Mouse (Mus musculus) activated CD4-positive, CD25-positive, alpha-beta regulatory T cell, adult 4 months (primary cell): ENCODE data around the gene Gm17428. TPM values are rescaled to one million over a fixed set of nuclear protein-coding genes. Genes with fewer than 3 reads are reported as not detected.
"Not testable (repeated sequence)": the region's sequence is repeated elsewhere in the genome, so short reads cannot be mapped to it uniquely, and the experiment has no call there.

Experiments used
- ATAC-seq: one replicate; pipeline ENCODE4 v1.8.0; 2017
- polyA plus RNA-seq, 2 experiments: library from polyadenylated mRNA; unstranded; fragments of 100-300 nt; shearing (Covaris generic); gene quantifications; one replicate each; pipeline ENCODE4 v1.2.1; 2017

Gm17428 gene
- not detected for polyA plus RNA-seq

DNA sequence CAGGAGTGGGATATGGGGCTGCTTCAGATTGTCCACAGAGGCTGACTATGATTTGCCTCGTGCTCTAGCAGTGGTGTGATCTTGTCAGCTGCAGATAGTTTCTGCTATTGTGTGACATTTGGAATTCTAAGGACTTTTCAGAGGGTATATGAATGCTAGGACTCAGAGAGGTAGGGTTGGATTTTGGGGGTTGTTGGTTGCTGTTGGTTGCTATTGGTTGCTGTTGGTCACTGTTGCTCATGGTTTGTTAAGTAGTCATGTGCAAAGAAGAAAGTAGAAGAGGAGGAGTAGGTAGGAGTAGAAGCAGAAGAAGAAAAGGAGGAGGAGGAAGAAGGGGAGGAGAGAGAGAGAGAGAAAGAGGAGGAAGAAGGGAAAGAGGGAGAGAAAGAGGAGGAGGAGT is at the start of gene Gm17428:
Gene Gm17428 (plus strand): TSS at position 301 of the 400 bp plus-strand sequence.
- ATAC-seq = no peak

DNA sequence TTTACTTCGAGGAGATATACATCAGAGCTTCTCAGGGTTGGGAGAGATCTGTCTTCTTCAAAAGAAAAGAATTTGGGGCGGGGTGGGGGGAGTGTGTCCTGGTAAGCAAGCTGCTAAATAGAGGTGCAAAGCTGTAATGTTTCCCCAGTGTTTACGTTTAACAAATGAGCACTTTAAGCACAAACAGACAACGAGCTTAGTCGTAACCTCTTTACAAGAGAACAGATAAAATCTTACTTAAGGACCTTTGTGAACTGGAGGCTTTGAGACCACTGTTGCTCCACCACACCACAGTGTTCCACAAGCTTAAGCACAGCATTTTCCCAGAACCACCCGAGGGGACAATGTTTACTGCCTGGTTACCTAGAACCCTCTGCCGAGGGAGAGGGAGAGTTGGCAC is 49.4 kb upstream of the Gm17428 start:
- no peak for ATAC-seq

DNA sequence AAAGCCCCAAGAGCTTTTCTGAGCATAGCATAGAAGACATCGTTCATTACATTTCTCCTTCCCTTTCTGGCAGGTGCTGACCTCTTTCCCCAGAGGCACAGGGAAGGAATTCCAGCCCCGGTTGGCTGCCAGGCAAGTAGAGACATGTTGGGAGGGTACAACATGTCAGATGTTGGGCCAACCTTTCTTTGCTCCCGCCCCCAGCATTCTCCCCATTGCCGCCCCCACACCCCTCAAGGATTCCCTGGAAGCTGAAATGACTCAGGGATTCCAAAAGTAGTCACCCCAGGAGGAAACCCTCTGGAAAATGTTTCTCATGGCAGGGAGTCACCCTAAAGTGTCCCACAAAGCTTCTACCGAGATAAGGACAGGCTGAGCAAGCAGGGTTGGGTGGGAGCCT is 46.9 kb upstream of the Gm17428 start:
- ATAC-seq = no peak

DNA sequence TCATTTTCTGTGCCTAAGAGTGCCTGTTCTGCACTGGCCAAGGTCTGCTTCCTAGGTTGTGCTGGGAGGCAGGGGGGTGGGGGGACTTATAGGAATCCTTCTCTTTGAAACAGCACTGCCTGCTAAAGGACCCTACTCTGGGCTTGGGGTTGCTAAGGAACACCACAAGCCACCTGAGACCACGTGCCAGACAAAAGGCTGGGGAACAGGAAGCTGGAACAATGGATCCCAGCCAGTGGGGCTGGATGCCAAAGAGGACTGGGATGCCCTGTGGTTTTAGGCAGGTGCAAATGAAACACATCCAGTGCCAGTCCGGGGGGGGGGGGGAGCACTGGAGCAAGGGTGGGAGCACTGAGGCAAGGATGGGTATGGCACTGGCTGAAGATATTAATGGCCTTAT is 46.3 kb upstream of the Gm17428 start:
- ATAC-seq = no peak

DNA sequence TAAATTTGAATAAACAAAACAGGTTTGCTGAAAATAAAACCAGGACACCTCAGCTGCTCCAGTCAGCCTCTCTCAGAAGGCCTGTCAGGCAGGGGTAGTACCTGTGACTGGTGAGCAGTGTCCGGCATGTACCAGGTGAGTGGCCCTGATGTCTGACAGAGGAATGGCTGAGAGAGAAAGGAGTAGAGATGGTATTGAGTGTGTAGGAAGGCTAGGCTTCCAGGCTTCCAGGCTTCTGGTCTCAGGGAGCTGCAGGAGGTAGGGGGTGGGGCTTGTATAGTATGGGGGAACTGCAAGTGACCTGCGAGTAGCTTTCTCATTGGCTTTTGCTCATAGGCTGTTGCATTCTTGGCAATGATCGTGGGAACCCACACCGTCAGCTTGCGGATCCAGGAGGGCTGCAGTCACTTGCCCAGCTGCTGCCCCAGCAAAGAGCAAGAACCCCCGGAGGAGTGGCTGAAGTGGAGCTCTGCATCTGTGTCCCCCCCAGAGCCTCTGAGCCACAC is 44.0 kb upstream of the Gm17428 start, which contains the start of gene Il25:
Gene Il25 (plus strand): TSS at position 51 of the 506 bp plus-strand sequence.
- no peak for ATAC-seq

DNA sequence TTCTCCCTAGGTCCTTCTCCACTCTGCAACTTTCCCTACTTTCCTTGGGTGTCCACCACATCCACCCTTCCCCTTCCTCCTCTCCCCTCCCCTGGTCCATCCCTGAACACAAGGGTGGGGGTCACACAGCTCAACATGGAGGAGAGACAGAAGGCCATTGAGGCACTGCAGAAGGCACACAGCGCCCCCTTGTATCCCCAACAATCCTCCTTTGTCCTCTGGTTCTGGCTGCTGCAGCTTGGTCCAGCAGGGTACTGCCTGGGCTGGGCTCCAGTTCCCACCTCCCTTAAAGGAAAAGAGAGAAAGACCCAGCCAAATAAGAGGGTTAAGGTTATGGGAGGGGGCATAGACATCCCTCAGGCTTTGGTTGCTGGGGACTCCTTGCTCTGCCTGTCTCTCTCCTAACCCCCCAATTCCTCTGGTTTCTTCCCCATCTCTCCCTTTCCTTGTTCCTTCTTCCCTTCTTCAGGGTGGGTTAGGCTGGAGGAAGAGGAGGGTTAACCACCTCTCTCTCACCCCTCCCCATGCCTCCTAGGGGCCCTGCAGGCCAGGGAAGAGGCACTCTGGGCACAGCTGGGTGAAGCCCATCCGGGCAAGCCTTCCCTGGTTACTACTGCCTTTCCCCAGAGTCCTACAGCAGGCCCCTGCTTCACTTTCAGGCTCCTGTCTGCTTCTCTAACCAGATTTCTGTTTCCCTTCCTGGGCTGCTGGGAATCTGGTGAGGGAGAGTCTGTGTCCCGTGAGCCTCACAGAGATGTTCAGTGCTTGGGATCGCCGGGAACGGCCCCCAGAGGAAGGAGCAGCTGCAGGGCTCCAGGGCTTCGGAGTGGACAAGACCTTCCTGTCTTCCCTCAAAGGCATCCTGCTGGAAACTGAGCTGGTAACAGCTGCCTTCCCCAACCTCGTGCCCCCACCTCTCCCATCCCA is 40.6 kb upstream of the Gm17428 start, which contains the start of gene Cmtm5:
Gene Cmtm5 (plus strand): TSS at position 358 of the 927 bp plus-strand sequence.
- no peak for ATAC-seq

DNA sequence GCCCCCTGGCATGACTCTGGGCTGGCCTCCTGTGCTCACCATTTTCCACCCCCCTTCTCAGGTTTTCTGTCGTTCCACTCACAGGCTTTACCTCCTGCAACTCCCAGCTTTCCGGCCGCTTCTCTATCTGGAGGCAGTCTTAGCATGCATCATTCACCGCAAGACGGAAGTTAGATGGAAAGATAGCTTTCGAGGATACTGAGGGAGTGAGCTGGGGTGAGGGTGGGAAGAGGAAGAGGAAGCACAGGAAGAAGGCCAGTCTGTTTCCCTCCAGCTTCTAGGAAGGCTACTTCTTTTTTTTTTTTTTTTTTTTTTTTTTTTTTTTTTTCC is 39.9 kb upstream of the Gm17428 start:
- no peak for ATAC-seq

DNA sequence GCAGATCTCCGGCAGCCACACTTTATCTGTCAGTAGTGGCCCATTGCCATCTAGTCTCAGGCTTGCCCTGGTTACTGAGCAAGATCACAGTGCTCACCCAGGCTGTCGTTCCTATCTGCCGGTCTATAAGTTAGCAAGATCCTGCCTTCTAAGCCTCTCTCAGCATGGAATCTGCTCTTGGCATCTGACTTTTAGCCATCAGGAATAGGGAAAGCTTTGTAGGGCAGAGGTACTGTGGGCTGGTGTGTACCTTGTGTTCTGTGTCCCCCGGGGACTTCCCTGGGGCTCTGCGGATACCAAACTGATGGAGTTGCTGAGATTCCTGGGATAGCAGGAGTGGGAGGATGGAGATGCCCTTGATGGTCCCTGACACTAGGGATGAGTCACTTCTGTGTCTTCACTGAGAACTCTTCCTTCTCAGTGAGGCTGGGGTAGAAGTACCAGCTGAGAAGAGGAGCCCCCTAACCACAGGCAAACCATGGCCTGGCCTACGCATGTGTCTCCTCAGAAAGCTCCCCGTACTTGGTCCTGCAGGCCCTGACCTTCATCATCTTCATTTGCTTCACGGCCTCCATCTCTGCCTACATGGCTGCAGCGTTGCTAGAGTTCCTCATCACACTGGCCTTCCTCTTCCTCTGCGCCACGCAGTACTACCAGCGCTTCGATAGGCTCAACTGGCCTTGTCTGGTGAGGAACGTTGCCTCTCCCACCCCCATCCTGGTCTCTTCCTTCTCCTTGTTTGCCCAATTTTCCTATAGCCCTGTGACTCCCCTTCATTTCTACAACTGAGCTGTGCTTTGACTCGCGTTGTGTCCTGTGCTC is 39.2 kb upstream of the Gm17428 start:
- no peak for ATAC-seq

DNA sequence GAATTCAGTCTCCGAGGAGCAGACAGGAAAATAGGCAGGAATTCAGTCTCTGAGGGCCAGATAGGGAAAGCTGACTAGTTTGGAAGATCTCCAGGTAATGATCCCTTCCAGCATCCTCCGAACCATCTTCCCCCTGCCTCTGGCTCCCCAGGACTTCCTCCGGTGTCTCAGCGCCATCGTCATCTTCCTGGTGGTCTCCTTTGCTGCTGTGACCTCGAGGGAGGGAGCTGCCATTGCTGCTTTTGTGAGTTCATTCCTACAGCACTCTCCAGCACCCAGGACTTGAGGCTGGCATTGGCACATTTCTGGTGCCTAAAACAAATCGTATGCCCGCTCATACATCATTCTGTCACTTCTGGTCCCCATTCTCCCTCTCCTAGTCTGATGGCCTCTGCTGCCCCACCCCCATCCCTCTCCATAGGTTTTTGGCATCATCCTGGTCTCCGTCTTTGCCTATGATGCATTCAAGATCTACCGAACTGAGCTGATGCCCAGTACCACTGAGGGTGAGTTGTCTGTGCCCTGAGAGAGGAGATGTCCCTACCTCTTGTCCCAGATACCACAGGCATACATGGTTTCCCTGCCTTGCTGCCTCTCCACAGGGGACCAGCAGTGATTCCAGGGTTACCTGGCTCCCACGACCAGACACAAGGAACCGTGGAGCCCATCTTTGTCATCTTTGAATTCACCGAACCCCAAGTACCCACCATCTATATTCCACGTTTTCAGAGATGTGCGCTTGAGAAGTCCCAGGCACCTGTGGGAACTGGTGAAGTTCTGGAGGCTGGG is 38.1 kb upstream of the Gm17428 start:
- ATAC-seq = no peak

DNA sequence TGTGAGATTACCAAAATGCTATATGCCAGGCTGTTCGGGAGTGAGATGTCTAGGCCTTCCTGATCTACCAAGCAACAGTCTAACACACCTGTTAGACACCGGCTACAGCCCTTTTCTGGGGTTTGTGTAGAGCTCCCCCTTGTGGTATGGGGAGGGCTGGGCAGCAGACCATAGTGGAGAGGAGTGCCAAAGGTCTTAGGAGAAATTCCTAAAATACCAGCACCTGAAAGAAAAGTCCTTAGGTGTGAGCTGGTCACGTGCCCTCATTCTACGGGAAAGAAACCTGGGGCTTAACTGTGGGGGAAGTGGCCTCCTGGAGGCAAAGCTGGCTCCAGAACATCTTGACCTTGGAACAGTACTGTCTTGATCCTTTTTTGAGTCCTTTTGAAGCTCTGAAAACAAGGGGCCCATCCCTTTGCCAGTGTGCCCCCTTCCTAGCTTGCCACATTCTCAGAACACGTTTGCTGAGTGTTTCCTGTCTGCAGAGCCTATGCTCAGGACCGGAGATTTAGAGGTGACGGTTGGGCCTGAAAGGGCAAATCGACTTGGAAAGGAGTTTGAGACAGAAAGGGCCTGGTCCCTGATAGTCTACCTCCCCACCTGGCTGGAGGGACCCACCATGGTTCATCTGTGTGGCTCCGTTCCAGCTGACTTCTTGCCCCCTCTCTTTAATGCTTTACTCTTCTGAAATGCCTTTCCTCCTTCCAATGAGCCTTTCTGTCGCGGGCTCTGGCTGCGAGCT is 37.1 kb upstream of the Gm17428 start:
- no peak for ATAC-seq

DNA sequence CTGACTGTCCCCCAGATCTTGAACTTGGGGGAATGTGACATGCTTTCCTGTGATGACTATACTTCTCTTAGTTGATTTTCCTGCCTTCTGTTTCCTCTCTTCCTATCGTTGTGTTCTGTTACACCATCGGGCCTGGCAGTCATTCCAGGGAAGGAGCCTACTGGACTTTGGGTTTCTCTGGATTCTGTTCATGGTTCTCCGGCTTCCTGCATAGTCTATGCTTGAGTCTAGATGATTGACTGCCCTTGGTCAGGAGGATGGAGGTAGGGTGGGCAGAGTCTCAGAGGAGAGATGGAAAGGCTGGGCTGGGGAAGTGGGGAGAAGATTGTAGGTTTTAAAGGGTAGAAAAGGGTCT is 36.6 kb upstream of the Gm17428 start:
- ATAC-seq = no peak

DNA sequence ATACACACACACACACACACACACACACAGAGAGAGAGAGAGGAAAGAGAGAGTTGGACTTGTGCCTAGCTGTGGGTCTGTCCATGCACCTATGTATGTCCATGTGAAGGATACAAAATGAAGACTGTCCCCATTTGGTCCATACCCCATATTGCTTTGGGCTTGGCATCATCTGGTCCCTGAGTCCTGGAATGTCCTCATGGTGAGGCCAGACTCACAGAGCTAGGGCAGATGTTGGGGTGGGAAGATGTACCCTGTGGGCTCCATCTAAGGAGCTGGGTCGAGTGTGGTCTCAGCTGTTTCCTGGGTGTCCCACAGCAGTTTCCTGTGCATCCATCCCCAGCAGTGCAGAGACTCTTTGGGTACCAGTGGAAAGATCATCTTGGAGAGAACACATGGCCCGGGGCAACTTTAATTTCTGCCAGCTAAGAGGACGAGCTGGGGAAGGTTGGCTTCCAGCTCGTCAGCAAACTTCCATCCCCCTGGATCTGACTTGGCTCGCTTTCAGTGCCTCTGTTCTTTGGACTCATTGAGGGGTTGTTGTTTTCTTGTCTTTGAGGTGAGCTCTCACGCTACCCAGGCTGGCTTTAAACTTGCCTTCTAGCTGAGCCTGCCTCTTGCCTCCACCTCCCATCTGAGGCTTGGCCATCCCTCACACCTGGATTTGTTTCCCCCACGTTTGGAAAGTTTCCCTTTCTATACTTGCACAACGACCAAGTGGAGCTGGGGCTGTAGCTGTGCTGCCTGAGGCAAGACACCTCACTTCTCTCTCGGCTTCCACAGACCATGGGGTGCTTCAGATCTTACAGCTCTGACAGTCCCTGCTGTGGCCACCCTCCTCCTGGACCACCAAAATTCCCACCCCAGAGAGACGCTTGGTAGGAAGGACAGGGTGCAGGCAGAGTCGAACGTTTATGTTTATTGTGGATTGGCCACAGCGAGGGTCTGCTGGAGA is 35.4 kb upstream of the Gm17428 start:
- no peak for ATAC-seq

DNA sequence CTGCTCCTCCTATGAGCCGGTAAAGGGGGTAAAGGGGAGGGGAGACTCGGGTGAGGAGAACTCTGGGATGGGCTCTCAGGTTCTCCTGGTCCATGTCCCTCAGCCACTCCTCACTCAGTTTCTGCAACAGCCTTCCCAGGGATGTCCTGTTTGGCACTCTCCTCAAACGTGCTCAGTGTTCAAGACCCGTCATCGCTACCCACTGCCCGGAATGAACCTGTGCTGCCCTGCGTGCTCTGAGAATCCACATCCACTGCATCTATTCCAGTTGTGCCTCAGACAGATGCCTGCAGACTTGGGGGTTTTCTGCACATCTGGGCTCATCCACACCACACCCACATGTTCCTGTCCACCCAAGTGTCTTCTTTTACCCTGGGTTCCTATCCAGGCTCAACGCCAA is 34.3 kb upstream of the Gm17428 start:
- no peak for ATAC-seq

DNA sequence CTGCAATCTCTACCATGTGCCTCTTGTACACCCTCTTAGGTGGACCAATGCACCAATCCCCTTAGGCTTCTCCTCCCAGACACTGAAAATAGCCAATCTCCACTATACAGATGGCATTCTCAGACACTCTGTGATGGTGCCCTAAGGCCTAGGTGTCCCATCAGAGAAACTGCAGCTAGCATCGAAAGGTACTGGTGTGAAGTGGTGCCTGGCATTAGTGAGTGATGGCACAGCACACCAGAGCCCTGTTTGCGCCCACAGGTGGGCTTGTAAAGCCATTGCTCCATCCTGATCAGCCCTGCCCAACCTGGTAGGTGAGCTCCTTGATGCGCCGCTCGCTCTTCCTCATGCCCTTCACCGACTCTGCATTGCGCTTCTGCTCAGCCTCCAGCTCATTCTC is 32.8 kb upstream of the Gm17428 start:
- no peak for ATAC-seq

DNA sequence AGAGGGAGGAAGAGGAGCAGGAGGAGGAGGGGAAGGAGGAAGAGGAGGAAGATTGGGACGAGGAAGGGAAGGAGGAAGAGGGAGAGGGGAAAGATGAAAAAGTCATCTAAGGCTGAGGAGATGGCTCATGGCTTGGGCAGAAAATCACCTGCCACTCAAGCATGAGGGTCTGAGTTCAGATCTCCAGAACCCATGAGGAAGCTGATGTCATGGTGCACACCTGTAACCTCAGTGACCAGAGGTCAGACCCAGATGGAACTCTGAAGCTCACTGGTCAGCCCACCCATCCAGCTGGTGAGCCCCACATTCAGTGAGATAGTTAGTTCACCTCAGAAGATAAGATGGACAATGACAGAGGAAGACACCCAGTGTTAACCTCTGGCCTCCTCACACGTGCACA is 31.8 kb upstream of the Gm17428 start:
- ATAC-seq = no peak

DNA sequence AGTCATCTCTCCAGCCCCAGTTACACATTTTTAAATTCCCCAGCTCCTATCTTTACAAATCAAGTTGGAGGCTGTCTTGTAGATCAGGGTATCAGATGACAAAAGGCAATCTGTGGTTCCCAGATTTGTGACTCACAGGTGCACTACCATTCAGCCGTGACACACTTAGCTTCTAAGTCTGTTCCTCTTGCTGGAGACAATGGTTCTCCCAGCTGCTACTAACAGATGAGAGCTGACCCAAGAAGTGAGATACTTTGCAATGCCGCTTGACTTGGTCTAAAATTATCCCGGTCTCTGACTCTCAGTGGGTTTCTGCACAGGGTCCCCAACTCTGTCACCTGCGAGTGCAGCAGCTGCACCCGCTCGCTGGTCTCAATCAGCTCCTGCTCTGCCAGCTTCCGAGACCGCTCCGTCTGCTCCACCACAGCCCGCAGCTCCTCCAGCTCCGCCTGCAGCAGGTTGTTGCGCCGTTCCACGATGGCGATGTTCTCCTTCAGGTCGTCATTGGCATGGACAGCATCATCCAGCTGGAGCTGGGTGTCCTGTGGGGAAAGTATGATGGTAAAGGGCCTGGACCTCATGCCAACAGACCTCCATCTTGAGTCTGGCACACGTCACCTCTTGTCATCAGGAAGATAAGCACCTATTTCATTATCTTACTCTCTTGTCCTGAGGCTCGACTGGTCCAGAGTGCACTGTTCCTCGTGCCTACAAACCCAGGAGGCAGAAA is 30.6 kb upstream of the Gm17428 start:
- no peak for ATAC-seq

DNA sequence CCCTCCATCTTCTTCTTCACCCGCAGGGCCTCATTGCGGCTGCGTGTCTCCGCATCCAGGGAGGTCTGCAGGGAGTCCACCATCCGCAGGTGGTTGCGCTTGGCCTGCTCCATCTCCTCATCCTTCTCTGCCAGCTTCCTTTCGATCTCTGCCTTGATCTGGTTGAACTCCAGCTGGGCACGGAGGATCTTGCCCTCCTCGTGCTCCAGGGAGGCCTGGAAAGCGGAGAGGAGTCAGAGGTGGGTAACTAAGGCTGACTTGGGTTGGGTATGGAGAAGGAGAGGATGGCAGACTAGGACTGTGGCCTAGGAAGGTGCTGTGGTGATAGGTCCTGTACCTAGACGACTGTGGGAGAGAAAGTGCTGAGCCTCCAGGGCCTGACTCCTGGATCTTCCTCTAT is 29.7 kb upstream of the Gm17428 start:
- not testable (repeated sequence) for ATAC-seq

DNA sequence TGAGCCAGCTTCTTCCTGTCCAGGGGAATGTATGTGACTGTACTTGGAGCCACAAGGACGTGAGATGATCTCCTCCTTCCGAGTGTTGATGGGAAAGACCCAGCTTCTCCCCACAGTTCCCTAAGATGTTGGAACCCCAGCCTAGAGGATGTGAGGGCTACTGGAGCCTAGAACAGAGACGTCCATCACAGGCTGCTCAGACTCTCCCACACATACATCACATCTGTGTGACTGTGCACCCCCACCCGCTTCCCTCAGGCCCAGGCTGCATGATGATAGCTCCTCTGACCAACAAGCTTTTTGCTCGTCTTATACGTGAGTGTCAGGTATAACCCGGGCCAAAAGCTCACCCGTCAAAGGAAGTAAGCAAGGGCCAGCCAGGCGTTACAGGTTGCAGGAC is 28.0 kb upstream of the Gm17428 start:
- no peak for ATAC-seq

DNA sequence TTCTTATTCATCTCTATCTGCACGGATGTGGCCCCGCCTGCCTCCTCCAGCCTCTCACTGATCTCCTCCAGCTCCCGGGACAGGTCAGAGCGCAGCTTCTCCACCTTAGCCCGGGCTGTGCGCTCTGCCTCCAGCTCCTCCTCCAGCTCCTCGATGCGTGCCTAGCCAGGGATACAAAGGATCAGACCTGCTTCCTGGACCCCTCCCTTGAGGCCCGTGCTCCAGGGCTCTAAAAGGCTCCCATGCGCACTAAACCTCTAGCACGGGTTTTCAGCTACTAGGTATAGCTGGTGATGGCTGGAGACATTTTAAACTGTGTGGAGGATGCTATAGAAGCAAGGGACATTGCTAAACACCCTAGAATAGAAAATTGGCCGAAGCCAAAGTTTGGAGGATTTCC is 26.2 kb upstream of the Gm17428 start:
- no peak for ATAC-seq

DNA sequence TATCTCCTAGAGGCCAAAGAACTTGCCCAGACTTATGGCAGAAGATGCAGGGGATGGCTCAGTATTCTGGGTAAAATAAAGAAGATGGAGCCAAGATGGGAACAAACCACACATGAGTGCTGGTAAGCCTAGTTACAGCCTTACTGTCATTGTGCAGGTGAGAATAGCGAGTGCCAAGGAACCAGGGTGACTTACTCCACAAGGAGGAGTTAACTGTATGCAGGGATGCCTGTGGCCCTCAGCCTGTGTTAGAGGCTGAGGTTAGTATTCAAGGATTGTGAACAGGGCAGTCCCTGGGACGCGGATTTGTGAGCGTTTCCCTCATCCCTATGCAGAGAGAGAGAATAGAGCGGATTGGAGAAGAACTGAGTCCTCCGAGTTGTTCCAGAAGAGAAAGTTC is 25.1 kb upstream of the Gm17428 start:
- ATAC-seq = no peak
